Mouse (Mus musculus): ENCODE data around the gene Casp7. TPM values are rescaled to one million over a fixed set of nuclear protein-coding genes. Genes with fewer than 3 reads are reported as not detected.
A peak's percentile ranks its signal among the peaks of the same experiment; 100 is the strongest.

Gene Casp7
- polyA plus RNA-seq, 1 experiment from 2014 or later: 13.9 TPM

- Histone ChIP-seq H3K4me3 (ENCODE audit: low read depth, low read length) (no peak overlapping the region), H3K36me3 (ENCODE audit: control insufficient read depth, insufficient read depth, low read length) (no peaks in the 10 kb centered on the region), H3K9me3 (ENCODE audit: control insufficient read depth, low read length) (no peaks in the 10 kb centered on the region), H3K4me1 (ENCODE audit: control insufficient read depth, insufficient read depth, low read length) (no peaks in the 10 kb centered on the region), H3K4me2 (no peak overlapping the region), H3K9ac (ENCODE audit: low read length) (no peak overlapping the region), H3K27ac (ENCODE audit: low read depth, low read length) (no peak overlapping the region), H3K27me3 (ENCODE audit: control insufficient read depth, insufficient read depth, low read length) (no peaks in the 10 kb centered on the region)
- no peak for ATAC-seq (ENCODE audit: low FRiP score)
- DNase-seq (ENCODE audit: low spot score, missing footprints): peak; percentile 81
- 65% methylated on average over 9 of the region's 9 CpGs for WGBS
These were observed 28.6 kb downstream of the Casp7 start for GRCm38 (mm10) chr19:56425492-56425891.

- 80% methylated on average over 8 of the region's 8 CpGs for WGBS
- Histone ChIP-seq H3K4me3 (ENCODE audit: low read depth, low read length) (no peak overlapping the region), H3K27me3 (ENCODE audit: control insufficient read depth, insufficient read depth, low read length) (no peaks in the 10 kb centered on the region), H3K4me1 (ENCODE audit: control insufficient read depth, insufficient read depth, low read length) (no peaks in the 10 kb centered on the region), H3K36me3 (ENCODE audit: control insufficient read depth, insufficient read depth, low read length) (no peaks in the 10 kb centered on the region), H3K9me3 (ENCODE audit: control insufficient read depth, low read length) (no peaks in the 10 kb centered on the region), H3K9ac (ENCODE audit: low read length) (no peak overlapping the region), H3K27ac (ENCODE audit: low read depth, low read length) (no peak overlapping the region), H3K4me2 (no peak overlapping the region)
- no peak for DNase-seq (ENCODE audit: low spot score, missing footprints)
- no peak for ATAC-seq (ENCODE audit: low FRiP score)
These were observed 33.4 kb downstream of the Casp7 start for GRCm38 (mm10) chr19:56430369-56430768.

- Histone ChIP-seq H3K9me3 (ENCODE audit: control insufficient read depth, low read length) (no peaks in the 10 kb centered on the region), H3K4me3 (ENCODE audit: low read depth, low read length) (no peak overlapping the region), H3K4me1 (ENCODE audit: control insufficient read depth, insufficient read depth, low read length) (no peaks in the 10 kb centered on the region), H3K4me2 (no peak overlapping the region), H3K9ac (ENCODE audit: low read length) (no peak overlapping the region), H3K27ac (ENCODE audit: low read depth, low read length) (no peak overlapping the region), H3K27me3 (ENCODE audit: control insufficient read depth, insufficient read depth, low read length) (no peaks in the 10 kb centered on the region), H3K36me3 (ENCODE audit: control insufficient read depth, insufficient read depth, low read length) (no peaks in the 10 kb centered on the region)
- peak; percentile 60 for DNase-seq (ENCODE audit: low spot score, missing footprints)
- no peak for ATAC-seq (ENCODE audit: low FRiP score)
- 75% methylated on average over 10 of the region's 10 CpGs for WGBS
These were observed 35.8 kb downstream of the Casp7 start for GRCm38 (mm10) chr19:56432706-56433105.

GRCm38 (mm10) chr19:56433581-56433980 is 36.7 kb downstream of the Casp7 start:
- no peak overlapping the region for H3K27ac ChIP-seq (ENCODE audit: low read depth, low read length)
- H3K4me2 ChIP-seq: no peak overlapping the region
- no peaks in the 10 kb centered on the region for H3K36me3 ChIP-seq (ENCODE audit: control insufficient read depth, insufficient read depth, low read length)
- no peak overlapping the region for H3K9ac ChIP-seq (ENCODE audit: low read length)
- H3K4me3 ChIP-seq (ENCODE audit: low read depth, low read length): no peak overlapping the region
- H3K9me3 ChIP-seq (ENCODE audit: control insufficient read depth, low read length): no peaks in the 10 kb centered on the region
- DNase-seq (ENCODE audit: low spot score, missing footprints): peak; percentile 51
- ATAC-seq (ENCODE audit: low FRiP score): no peak
- WGBS: 90% methylated on average over 7 of the region's 7 CpGs
- H3K4me1 ChIP-seq (ENCODE audit: control insufficient read depth, insufficient read depth, low read length): no peaks in the 10 kb centered on the region
- no peaks in the 10 kb centered on the region for H3K27me3 ChIP-seq (ENCODE audit: control insufficient read depth, insufficient read depth, low read length)

GRCm38 (mm10) chr19:56436380-56436779 is 39.5 kb downstream of the Casp7 start:
- no peak overlapping the region for H3K4me3 ChIP-seq (ENCODE audit: low read depth, low read length)
- H3K27me3 ChIP-seq (ENCODE audit: control insufficient read depth, insufficient read depth, low read length): no peaks in the 10 kb centered on the region
- H3K9me3 ChIP-seq (ENCODE audit: control insufficient read depth, low read length): no peaks in the 10 kb centered on the region
- WGBS: 87% methylated on average over 13 of the region's 13 CpGs
- no peak for ATAC-seq (ENCODE audit: low FRiP score)
- H3K4me2 ChIP-seq: no peak overlapping the region
- no peak overlapping the region for H3K9ac ChIP-seq (ENCODE audit: low read length)
- no peak overlapping the region for H3K27ac ChIP-seq (ENCODE audit: low read depth, low read length)
- H3K4me1 ChIP-seq (ENCODE audit: control insufficient read depth, insufficient read depth, low read length): no peaks in the 10 kb centered on the region
- H3K36me3 ChIP-seq (ENCODE audit: control insufficient read depth, insufficient read depth, low read length): no peaks in the 10 kb centered on the region
- no peak for DNase-seq (ENCODE audit: low spot score, missing footprints)

- Histone ChIP-seq H3K27ac (ENCODE audit: low read depth, low read length) (no peak overlapping the region), H3K9me3 (ENCODE audit: control insufficient read depth, low read length) (no peaks in the 10 kb centered on the region), H3K27me3 (ENCODE audit: control insufficient read depth, insufficient read depth, low read length) (no peaks in the 10 kb centered on the region), H3K4me2 (no peak overlapping the region), H3K36me3 (ENCODE audit: control insufficient read depth, insufficient read depth, low read length) (no peaks in the 10 kb centered on the region), H3K4me3 (ENCODE audit: low read depth, low read length) (no peak overlapping the region), H3K4me1 (ENCODE audit: control insufficient read depth, insufficient read depth, low read length) (no peaks in the 10 kb centered on the region), H3K9ac (ENCODE audit: low read length) (no peak overlapping the region)
- DNase-seq (ENCODE audit: low spot score, missing footprints): peak; percentile 62
- ATAC-seq (ENCODE audit: low FRiP score): no peak
- WGBS: 84% methylated on average over 7 of the region's 7 CpGs
These were observed 41.6 kb downstream of the Casp7 start for GRCm38 (mm10) chr19:56438357-56439071.

GRCm38 (mm10) chr19:56439072-56439434 is 42.1 kb downstream of the Casp7 start:
- peak; percentile 73 for DNase-seq (ENCODE audit: low spot score, missing footprints)
- no peaks in the 10 kb centered on the region for H3K4me1 ChIP-seq (ENCODE audit: control insufficient read depth, insufficient read depth, low read length)
- no peak overlapping the region for H3K4me2 ChIP-seq
- ATAC-seq (ENCODE audit: low FRiP score): no peak
- H3K27me3 ChIP-seq (ENCODE audit: control insufficient read depth, insufficient read depth, low read length): no peaks in the 10 kb centered on the region
- no peaks in the 10 kb centered on the region for H3K9me3 ChIP-seq (ENCODE audit: control insufficient read depth, low read length)
- H3K27ac ChIP-seq (ENCODE audit: low read depth, low read length): no peak overlapping the region
- H3K4me3 ChIP-seq (ENCODE audit: low read depth, low read length): no peak overlapping the region
- no peaks in the 10 kb centered on the region for H3K36me3 ChIP-seq (ENCODE audit: control insufficient read depth, insufficient read depth, low read length)
- no peak overlapping the region for H3K9ac ChIP-seq (ENCODE audit: low read length)
- WGBS: 90% methylated on average over 6 of the region's 6 CpGs

GRCm38 (mm10) chr19:56443445-56443844 is 46.5 kb downstream of the Casp7 start:
- WGBS: 91% methylated on average over 14 of the region's 14 CpGs
- Histone ChIP-seq H3K27ac (ENCODE audit: low read depth, low read length) (no peak overlapping the region), H3K36me3 (ENCODE audit: control insufficient read depth, insufficient read depth, low read length) (no peaks in the 10 kb centered on the region), H3K27me3 (ENCODE audit: control insufficient read depth, insufficient read depth, low read length) (no peaks in the 10 kb centered on the region), H3K9me3 (ENCODE audit: control insufficient read depth, low read length) (no peaks in the 10 kb centered on the region), H3K4me3 (ENCODE audit: low read depth, low read length) (no peak overlapping the region), H3K9ac (ENCODE audit: low read length) (no peak overlapping the region), H3K4me1 (ENCODE audit: control insufficient read depth, insufficient read depth, low read length) (no peaks in the 10 kb centered on the region), H3K4me2 (no peak overlapping the region)
- DNase-seq (ENCODE audit: low spot score, missing footprints): no peak
- ATAC-seq (ENCODE audit: low FRiP score): no peak

- 95% methylated on average over 4 of the region's 4 CpGs for WGBS
- ATAC-seq (ENCODE audit: low FRiP score): no peak
- Histone ChIP-seq H3K9me3 (ENCODE audit: control insufficient read depth, low read length) (no peaks in the 10 kb centered on the region), H3K9ac (ENCODE audit: low read length) (no peak overlapping the region), H3K27ac (ENCODE audit: low read depth, low read length) (no peak overlapping the region), H3K4me2 (no peak overlapping the region), H3K27me3 (ENCODE audit: control insufficient read depth, insufficient read depth, low read length) (no peaks in the 10 kb centered on the region), H3K4me3 (ENCODE audit: low read depth, low read length) (no peak overlapping the region), H3K4me1 (ENCODE audit: control insufficient read depth, insufficient read depth, low read length) (no peaks in the 10 kb centered on the region), H3K36me3 (ENCODE audit: control insufficient read depth, insufficient read depth, low read length) (no peaks in the 10 kb centered on the region)
- DNase-seq (ENCODE audit: low spot score, missing footprints): no peak
These were observed 51.9 kb downstream of the Casp7 start for GRCm38 (mm10) chr19:56448784-56449183.
